Mouse (Mus musculus) urinary bladder, postnatal 10 days (tissue): Measurements from ENCODE around the gene Cdc42ep1.
A peak's percentile ranks its signal among the peaks of the same experiment; 100 is the strongest.
"Not testable (repeated sequence)": the region's sequence is repeated elsewhere in the genome, so short reads cannot be mapped to it uniquely, and the experiment has no call there.

ENCODE experiments used
- DNase-seq: peaks from one replicate; pipeline ENCODE4 v3.0.0; 2022; ENCODE audit warnings: low spot score

The Cdc42ep1 gene

GRCm38 (mm10) chr15:78830742-78831719, 11.4 kb upstream of the Cdc42ep1 start:
- no peak for DNase-seq

GRCm38 (mm10) chr15:78831720-78832657, 10.4 kb upstream of the Cdc42ep1 start:
- no peak for DNase-seq

- DNase-seq = no peak
Observed at GRCm38 (mm10) chr15:78832701-78833123, 9.7 kb upstream of the Cdc42ep1 start.

- no peak for DNase-seq
Observed at GRCm38 (mm10) chr15:78833582-78833981, 8.8 kb upstream of the Cdc42ep1 start.

- no peak for DNase-seq
Observed at GRCm38 (mm10) chr15:78834233-78835005, 8.0 kb upstream of the Cdc42ep1 start.

GRCm38 (mm10) chr15:78835200-78836085, 7.0 kb upstream of the Cdc42ep1 start:
- DNase-seq = no peak

GRCm38 (mm10) chr15:78836086-78836621, 6.3 kb upstream of the Cdc42ep1 start:
- DNase-seq = no peak

GRCm38 (mm10) chr15:78839744-78840143, 2.7 kb upstream of the Cdc42ep1 start:
- DNase-seq = no peak

GRCm38 (mm10) chr15:78840241-78840640, 2.2 kb upstream of the Cdc42ep1 start:
- no peak for DNase-seq

GRCm38 (mm10) chr15:78840751-78841150, 1.7 kb upstream of the Cdc42ep1 start:
- no peak for DNase-seq

DNA sequence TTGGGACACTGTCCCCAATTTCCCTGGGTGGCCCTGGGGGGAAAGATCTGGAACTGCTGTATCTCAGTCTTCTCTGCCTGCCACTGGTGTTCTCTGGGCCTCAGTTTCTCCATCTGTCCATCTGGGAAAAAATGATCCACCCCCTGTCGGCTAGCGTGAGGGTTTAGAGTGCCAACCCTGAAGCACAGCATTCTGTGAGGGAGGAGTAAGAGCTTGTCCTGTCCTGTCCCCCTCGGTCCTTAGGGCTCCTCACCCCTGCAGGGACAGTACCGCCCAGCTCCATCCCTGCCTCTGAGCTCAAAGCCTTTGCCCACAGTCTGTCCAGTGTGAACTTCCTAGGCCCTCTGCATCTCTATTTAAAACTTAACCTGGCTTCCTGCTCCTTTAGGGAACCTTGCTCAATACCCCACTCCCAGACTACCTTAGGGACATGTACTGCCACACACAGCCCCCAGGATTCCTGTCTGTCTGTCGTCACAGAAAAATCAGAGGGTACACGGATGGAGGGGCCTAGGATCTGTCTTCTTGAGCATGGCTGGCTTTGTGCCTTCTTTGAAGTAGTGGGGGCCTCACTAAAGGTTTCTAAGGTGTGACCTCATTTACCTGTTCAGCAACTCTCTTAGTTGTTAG, 1.1 kb upstream of the Cdc42ep1 start:
- DNase-seq = no peak

- no peak for DNase-seq
Observed at GRCm38 (mm10) chr15:78843581-78844469, 1.4 kb downstream of the Cdc42ep1 start.

GRCm38 (mm10) chr15:78844791-78845190, 2.4 kb downstream of the Cdc42ep1 start:
- no peak for DNase-seq

- no peak for DNase-seq
Observed at GRCm38 (mm10) chr15:78845321-78845720, 2.9 kb downstream of the Cdc42ep1 start.

DNA sequence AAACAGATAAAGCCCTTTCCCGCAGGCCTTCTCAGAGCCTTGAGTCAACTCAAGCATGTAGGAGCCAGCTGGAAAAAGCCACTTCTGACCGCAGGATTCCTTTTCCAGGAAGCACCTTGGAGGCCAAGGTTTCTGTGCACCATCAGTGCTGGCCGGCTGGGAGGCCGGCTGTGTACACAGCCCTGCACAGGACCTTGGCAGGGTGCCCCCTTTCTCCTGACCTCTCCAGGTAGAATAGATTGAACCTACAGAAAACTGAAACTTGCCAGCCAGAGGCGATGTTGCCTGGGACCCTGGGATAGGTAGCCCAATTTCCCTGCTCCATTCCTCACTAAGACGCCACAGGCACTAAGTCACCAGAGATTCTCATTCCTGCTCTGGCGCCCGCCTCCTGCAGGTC, 3.4 kb downstream of the Cdc42ep1 start:
- no peak for DNase-seq

DNA sequence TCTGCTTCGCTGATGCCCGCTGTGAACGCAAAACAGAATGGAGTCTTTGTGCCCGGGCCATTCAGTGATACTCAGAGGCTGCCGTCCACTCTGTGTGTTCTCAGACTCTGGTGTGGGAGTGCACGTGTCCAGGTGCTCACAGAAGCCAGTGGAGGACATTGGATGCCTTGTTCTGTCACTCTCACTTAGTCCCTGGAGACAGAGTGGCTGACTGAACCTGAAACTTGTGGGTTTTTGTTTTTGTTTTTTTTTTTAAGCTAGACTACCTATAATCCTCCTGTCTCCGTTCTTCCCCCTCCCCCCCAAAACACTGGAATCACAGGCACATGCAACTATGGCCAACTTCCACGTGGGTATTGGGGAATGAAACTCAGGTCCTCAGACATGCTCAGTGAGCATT, 3.9 kb downstream of the Cdc42ep1 start:
- no peak for DNase-seq

DNA sequence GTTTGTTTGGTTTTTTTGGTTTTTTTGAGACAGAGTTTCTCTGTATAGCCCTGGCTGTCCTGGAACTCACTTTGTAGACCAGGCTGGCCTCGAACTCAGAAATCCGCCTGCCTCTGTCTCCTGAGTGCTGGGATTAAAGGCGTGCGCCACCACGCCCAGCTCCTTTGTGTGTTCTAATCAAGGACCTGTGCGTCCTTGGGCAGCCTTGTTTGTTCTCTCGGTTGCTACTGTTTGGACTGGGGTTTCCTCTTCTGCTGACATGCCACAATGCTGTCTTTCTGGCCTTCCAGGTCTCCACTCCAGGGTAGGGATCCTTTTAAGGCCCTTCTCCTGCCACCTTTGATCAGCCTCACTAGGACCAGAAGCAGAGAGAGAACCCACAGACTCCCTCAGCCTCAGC, 4.4 kb downstream of the Cdc42ep1 start:
- not testable (repeated sequence) for DNase-seq

GRCm38 (mm10) chr15:78848467-78848866, 6.0 kb downstream of the Cdc42ep1 start:
- DNase-seq = peak; percentile 66

DNA sequence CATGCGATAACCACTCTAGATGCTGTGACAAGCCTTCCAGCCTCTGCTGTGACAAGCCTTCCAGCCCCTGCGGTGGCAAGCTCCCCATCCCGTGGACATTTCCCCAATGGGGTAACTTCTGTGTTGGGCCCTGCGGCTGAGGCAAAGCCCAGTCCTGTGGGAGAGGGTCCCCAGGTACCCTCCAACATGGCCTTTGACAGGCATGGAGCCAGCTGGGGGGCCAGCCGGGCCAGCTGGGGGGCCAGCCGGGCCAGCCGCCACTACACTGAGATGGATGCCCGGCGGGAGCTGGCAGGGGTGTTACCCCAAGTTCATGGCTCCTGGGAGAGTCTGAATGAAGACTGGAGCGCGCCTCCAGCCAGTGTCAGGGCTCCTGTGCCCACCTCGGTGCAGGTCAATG, 7.1 kb downstream of the Cdc42ep1 start:
- DNase-seq = no peak
